Mouse (Mus musculus): ENCODE measurements around the gene Heatr6. TPM values are rescaled to one million over a fixed set of nuclear protein-coding genes. Genes with fewer than 3 reads are reported as not detected.
A peak's percentile ranks its signal among the peaks of the same experiment; 100 is the strongest.

Heatr6 gene
- polyA plus RNA-seq, 1 experiment from 2014 or later: 32.8 TPM

GRCm38 (mm10) chr11:83728757-83729432 is 24.6 kb upstream of the Heatr6 start:
- Histone ChIP-seq H3K27ac (ENCODE audit: low read depth, low read length) (no peak overlapping the region), H3K9ac (ENCODE audit: low read depth, low read length) (no peak overlapping the region), H3K4me3 (ENCODE audit: low read depth, low read length) (no peak overlapping the region), H3K4me2 (replicated peaks; ENCODE audit: low read depth, low read length) (no peak overlapping the region), H3K4me1 (replicated peaks; ENCODE audit: control insufficient read depth, insufficient read depth, low read length) (no peaks in the 10 kb centered on the region), H3K27me3 (ENCODE audit: control insufficient read depth, insufficient read depth, low read length) (no peaks in the 10 kb centered on the region), H3K36me3 (ENCODE audit: control insufficient read depth, insufficient read depth, low read length) (no peaks in the 10 kb centered on the region), H3K9me3 (ENCODE audit: control insufficient read depth, low read length) (no peaks in the 10 kb centered on the region)
- no peak for ATAC-seq (ENCODE audit: low FRiP score)
- no peak for DNase-seq (ENCODE audit: low spot score)
- 69% methylated on average over 3 of the region's 3 CpGs for WGBS

GRCm38 (mm10) chr11:83731116-83731515 is 22.4 kb upstream of the Heatr6 start:
- 93% methylated on average over 1 of the region's 1 CpGs for WGBS
- no peaks in the 10 kb centered on the region for H3K9me3 ChIP-seq (ENCODE audit: control insufficient read depth, low read length)
- ATAC-seq (ENCODE audit: low FRiP score) (no peak), DNase-seq (ENCODE audit: low spot score) (no peak)
- H3K27ac ChIP-seq (ENCODE audit: low read depth, low read length): no peak overlapping the region
- no peak overlapping the region for H3K9ac ChIP-seq (ENCODE audit: low read depth, low read length)
- H3K27me3 ChIP-seq (ENCODE audit: control insufficient read depth, insufficient read depth, low read length): no peaks in the 10 kb centered on the region
- no peak overlapping the region for H3K4me3 ChIP-seq (ENCODE audit: low read depth, low read length)
- no peaks in the 10 kb centered on the region for H3K36me3 ChIP-seq (ENCODE audit: control insufficient read depth, insufficient read depth, low read length)
- no peaks in the 10 kb centered on the region for H3K4me1 ChIP-seq (replicated peaks; ENCODE audit: control insufficient read depth, insufficient read depth, low read length)
- H3K4me2 ChIP-seq (replicated peaks; ENCODE audit: low read depth, low read length): no peak overlapping the region

- ATAC-seq (ENCODE audit: low FRiP score) (no peak), DNase-seq (ENCODE audit: low spot score) (no peak)
- H3K4me2 ChIP-seq (replicated peaks; ENCODE audit: low read depth, low read length): no peak overlapping the region
- H3K27ac ChIP-seq (ENCODE audit: low read depth, low read length): no peak overlapping the region
- H3K9ac ChIP-seq (ENCODE audit: low read depth, low read length): no peak overlapping the region
- H3K36me3 ChIP-seq (ENCODE audit: control insufficient read depth, insufficient read depth, low read length): no peaks in the 10 kb centered on the region
- H3K27me3 ChIP-seq (ENCODE audit: control insufficient read depth, insufficient read depth, low read length): no peaks in the 10 kb centered on the region
- 80% methylated on average over 5 of the region's 5 CpGs for WGBS
- H3K9me3 ChIP-seq (ENCODE audit: control insufficient read depth, low read length): no peaks in the 10 kb centered on the region
- no peaks in the 10 kb centered on the region for H3K4me1 ChIP-seq (replicated peaks; ENCODE audit: control insufficient read depth, insufficient read depth, low read length)
- no peak overlapping the region for H3K4me3 ChIP-seq (ENCODE audit: low read depth, low read length)
Measured at GRCm38 (mm10) chr11:83733071-83733640, 20.3 kb upstream of the Heatr6 start.

- no peaks in the 10 kb centered on the region for H3K4me1 ChIP-seq (replicated peaks; ENCODE audit: control insufficient read depth, insufficient read depth, low read length)
- no peak overlapping the region for H3K27ac ChIP-seq (ENCODE audit: low read depth, low read length)
- H3K27me3 ChIP-seq (ENCODE audit: control insufficient read depth, insufficient read depth, low read length): no peaks in the 10 kb centered on the region
- ATAC-seq (ENCODE audit: low FRiP score) (no peak), DNase-seq (ENCODE audit: low spot score) (no peak)
- no peaks in the 10 kb centered on the region for H3K9me3 ChIP-seq (ENCODE audit: control insufficient read depth, low read length)
- no peak overlapping the region for H3K4me3 ChIP-seq (ENCODE audit: low read depth, low read length)
- H3K9ac ChIP-seq (ENCODE audit: low read depth, low read length): no peak overlapping the region
- no peak overlapping the region for H3K4me2 ChIP-seq (replicated peaks; ENCODE audit: low read depth, low read length)
- H3K36me3 ChIP-seq (ENCODE audit: control insufficient read depth, insufficient read depth, low read length): no peaks in the 10 kb centered on the region
- WGBS: 87% methylated on average over 1 of the region's 1 CpGs
Measured at GRCm38 (mm10) chr11:83734215-83734614, 19.3 kb upstream of the Heatr6 start.

GRCm38 (mm10) chr11:83735881-83736280 is 17.6 kb upstream of the Heatr6 start:
- Histone ChIP-seq H3K4me3 (ENCODE audit: low read depth, low read length) (no peak overlapping the region), H3K27ac (ENCODE audit: low read depth, low read length) (no peak overlapping the region), H3K9ac (ENCODE audit: low read depth, low read length) (no peak overlapping the region), H3K9me3 (ENCODE audit: control insufficient read depth, low read length) (no peaks in the 10 kb centered on the region), H3K36me3 (ENCODE audit: control insufficient read depth, insufficient read depth, low read length) (no peaks in the 10 kb centered on the region), H3K4me1 (replicated peaks; ENCODE audit: control insufficient read depth, insufficient read depth, low read length) (no peaks in the 10 kb centered on the region), H3K4me2 (replicated peaks; ENCODE audit: low read depth, low read length) (no peak overlapping the region), H3K27me3 (ENCODE audit: control insufficient read depth, insufficient read depth, low read length) (no peaks in the 10 kb centered on the region)
- ATAC-seq (ENCODE audit: low FRiP score) (no peak), DNase-seq (ENCODE audit: low spot score) (no peak)
- WGBS: 67% methylated on average over 2 of the region's 2 CpGs

GRCm38 (mm10) chr11:83737109-83737558 is 16.4 kb upstream of the Heatr6 start:
- Histone ChIP-seq H3K4me2 (replicated peaks; ENCODE audit: low read depth, low read length) (no peak overlapping the region), H3K27me3 (ENCODE audit: control insufficient read depth, insufficient read depth, low read length) (no peaks in the 10 kb centered on the region), H3K9me3 (ENCODE audit: control insufficient read depth, low read length) (no peaks in the 10 kb centered on the region), H3K4me1 (replicated peaks; ENCODE audit: control insufficient read depth, insufficient read depth, low read length) (no peaks in the 10 kb centered on the region), H3K4me3 (ENCODE audit: low read depth, low read length) (no peak overlapping the region), H3K36me3 (ENCODE audit: control insufficient read depth, insufficient read depth, low read length) (no peaks in the 10 kb centered on the region), H3K27ac (ENCODE audit: low read depth, low read length) (no peak overlapping the region), H3K9ac (ENCODE audit: low read depth, low read length) (no peak overlapping the region)
- WGBS: 84% methylated on average over 3 of the region's 3 CpGs
- ATAC-seq (ENCODE audit: low FRiP score): no peak
- DNase-seq (ENCODE audit: low spot score): no peak

- Histone ChIP-seq H3K27me3 (ENCODE audit: control insufficient read depth, insufficient read depth, low read length) (no peaks in the 10 kb centered on the region), H3K4me2 (replicated peaks; ENCODE audit: low read depth, low read length) (no peak overlapping the region)
- no peak for ATAC-seq (ENCODE audit: low FRiP score)
Measured at GRCm38 (mm10) chr11:83739241-83739640, 14.3 kb upstream of the Heatr6 start.

GRCm38 (mm10) chr11:83740443-83740991 is 13.0 kb upstream of the Heatr6 start:
- DNase-seq (ENCODE audit: low spot score): no peak
- 87% methylated on average over 4 of the region's 4 CpGs for WGBS
- H3K4me3 ChIP-seq (ENCODE audit: low read depth, low read length): no peak overlapping the region
- H3K4me2 ChIP-seq (replicated peaks; ENCODE audit: low read depth, low read length): no peak overlapping the region
- no peak overlapping the region for H3K27ac ChIP-seq (ENCODE audit: low read depth, low read length)
- H3K4me1 ChIP-seq (replicated peaks; ENCODE audit: control insufficient read depth, insufficient read depth, low read length): no peaks in the 10 kb centered on the region
- H3K9me3 ChIP-seq (ENCODE audit: control insufficient read depth, low read length): no peaks in the 10 kb centered on the region
- no peaks in the 10 kb centered on the region for H3K36me3 ChIP-seq (ENCODE audit: control insufficient read depth, insufficient read depth, low read length)
- no peak for ATAC-seq (ENCODE audit: low FRiP score)
- no peak overlapping the region for H3K9ac ChIP-seq (ENCODE audit: low read depth, low read length)
- H3K27me3 ChIP-seq (ENCODE audit: control insufficient read depth, insufficient read depth, low read length): no peaks in the 10 kb centered on the region

More at GRCm38 (mm10) chr11:83739241-83739640, 14.3 kb upstream of the Heatr6 start:
- no peak overlapping the region for H3K4me3 ChIP-seq (ENCODE audit: low read depth, low read length)
- no peaks in the 10 kb centered on the region for H3K9me3 ChIP-seq (ENCODE audit: control insufficient read depth, low read length)
- 26% methylated on average over 5 of the region's 5 CpGs for WGBS
- no peaks in the 10 kb centered on the region for H3K4me1 ChIP-seq (replicated peaks; ENCODE audit: control insufficient read depth, insufficient read depth, low read length)
- peak; percentile 83 for DNase-seq (ENCODE audit: low spot score)
- no peak overlapping the region for H3K9ac ChIP-seq (ENCODE audit: low read depth, low read length)
- H3K36me3 ChIP-seq (ENCODE audit: control insufficient read depth, insufficient read depth, low read length): no peaks in the 10 kb centered on the region
- no peak overlapping the region for H3K27ac ChIP-seq (ENCODE audit: low read depth, low read length)

- H3K36me3 ChIP-seq (ENCODE audit: control insufficient read depth, insufficient read depth, low read length): no peaks in the 10 kb centered on the region
- H3K9me3 ChIP-seq (ENCODE audit: control insufficient read depth, low read length): no peaks in the 10 kb centered on the region
- ATAC-seq (ENCODE audit: low FRiP score) (no peak), DNase-seq (ENCODE audit: low spot score) (no peak)
- no peak overlapping the region for H3K4me2 ChIP-seq (replicated peaks; ENCODE audit: low read depth, low read length)
- 79% methylated on average over 5 of the region's 5 CpGs for WGBS
- H3K4me1 ChIP-seq (replicated peaks; ENCODE audit: control insufficient read depth, insufficient read depth, low read length): no peaks in the 10 kb centered on the region
- H3K27me3 ChIP-seq (ENCODE audit: control insufficient read depth, insufficient read depth, low read length): no peaks in the 10 kb centered on the region
- no peak overlapping the region for H3K27ac ChIP-seq (ENCODE audit: low read depth, low read length)
- H3K9ac ChIP-seq (ENCODE audit: low read depth, low read length): no peak overlapping the region
- H3K4me3 ChIP-seq (ENCODE audit: low read depth, low read length): no peak overlapping the region
Measured at GRCm38 (mm10) chr11:83741841-83742240, 11.7 kb upstream of the Heatr6 start.
